Mouse (Mus musculus): ENCODE data around the gene Ralgapa2.

DNA sequence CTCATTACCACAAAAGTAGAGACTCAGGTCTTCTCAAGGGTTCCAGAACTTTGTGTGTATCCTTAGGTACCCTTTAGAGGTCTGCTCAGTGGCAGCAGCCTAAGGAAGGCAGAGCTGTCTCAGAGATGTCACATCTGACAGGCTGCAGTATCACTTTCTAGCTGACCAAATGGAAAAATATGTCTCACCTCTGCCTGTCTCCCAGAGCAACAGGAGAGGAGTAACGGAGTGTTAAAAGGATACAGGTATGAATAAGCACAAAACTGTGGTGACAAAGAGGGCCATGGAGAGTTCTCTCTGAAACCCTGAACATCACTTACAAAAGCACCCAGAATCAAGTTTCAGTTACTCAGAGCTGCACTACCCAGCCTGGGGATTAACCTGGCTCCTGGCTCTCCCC lies 257.8 kb downstream of the Ralgapa2 start:
- TF ChIP-seq CTCF (IDR thresholded peaks at IDR 0.05; ENCODE audit: borderline replicate concordance, insufficient read depth, low read depth, low read length) (no peak), POLR2A (IDR thresholded peaks at IDR 0.05; ENCODE audit: borderline replicate concordance, insufficient read depth, low read length) (no peak)

All from cerebellum, adult 2 months (tissue).